Mouse (Mus musculus): ENCODE data around the gene Sin3a.

Sin3a gene

GRCm38 (mm10) chr9:57138507-57138906 lies 66.7 kb downstream of the Sin3a start:
- no peak for DNase-seq

- DNase-seq = no peak
Observed at GRCm38 (mm10) chr9:57139110-57139509, 67.3 kb downstream of the Sin3a start.

GRCm38 (mm10) chr9:57139571-57139970 lies 67.7 kb downstream of the Sin3a start:
- DNase-seq = no peak

GRCm38 (mm10) chr9:57141417-57142353 lies 69.8 kb downstream of the Sin3a start:
- no peak for DNase-seq

GRCm38 (mm10) chr9:57143212-57143611 lies 71.4 kb downstream of the Sin3a start:
- DNase-seq = no peak

GRCm38 (mm10) chr9:57144830-57145229 lies 73.0 kb downstream of the Sin3a start:
- no peak for DNase-seq

- DNase-seq = no peak
Observed at GRCm38 (mm10) chr9:57146451-57147066, 74.7 kb downstream of the Sin3a start.

GRCm38 (mm10) chr9:57147205-57148143 lies 75.6 kb downstream of the Sin3a start:
- peak; percentile 33 to 37 for DNase-seq

GRCm38 (mm10) chr9:57148144-57148878 lies 76.5 kb downstream of the Sin3a start, which contains the start of gene Neil1:
Gene Neil1, minus strand, starts transcription at chr9:57148305.
- DNase-seq = peak; percentile 88 to 90

GRCm38 (mm10) chr9:57149021-57149420 lies 77.2 kb downstream of the Sin3a start:
- peak; percentile 38 to 42 for DNase-seq

- DNase-seq = no peak
Observed at GRCm38 (mm10) chr9:57150192-57150591, 78.4 kb downstream of the Sin3a start.

GRCm38 (mm10) chr9:57152331-57152730 lies 80.5 kb downstream of the Sin3a start:
- DNase-seq = no peak

- no peak for DNase-seq
Observed at GRCm38 (mm10) chr9:57156383-57156782, 84.5 kb downstream of the Sin3a start.

GRCm38 (mm10) chr9:57156823-57157222 lies 85.0 kb downstream of the Sin3a start:
- DNase-seq = no peak

GRCm38 (mm10) chr9:57157499-57157898 lies 85.7 kb downstream of the Sin3a start:
- DNase-seq = no peak

- peak; percentile 79 to 83 for DNase-seq
Observed at GRCm38 (mm10) chr9:57158013-57158470, 86.2 kb downstream of the Sin3a start, which contains the start of gene Commd4. Gene Commd4, minus strand, starts transcription at chr9:57158331.

- no peak for DNase-seq
Observed at GRCm38 (mm10) chr9:57158506-57158905, 86.7 kb downstream of the Sin3a start.

GRCm38 (mm10) chr9:57162496-57162895 lies 90.7 kb downstream of the Sin3a start:
- DNase-seq = no peak

- no peak for DNase-seq
Observed at GRCm38 (mm10) chr9:57163137-57163536, 91.3 kb downstream of the Sin3a start.

GRCm38 (mm10) chr9:57166173-57166572 lies 94.3 kb downstream of the Sin3a start:
- no peak for DNase-seq

GRCm38 (mm10) chr9:57168411-57168810 lies 96.6 kb downstream of the Sin3a start:
- DNase-seq = no peak

Measured in B cell, adult 2 months (primary cell).